Mouse (Mus musculus) adipocyte (in vitro differentiated cells): ENCODE results near the gene Spef1.

Source experiments
- DNase-seq: peaks from one replicate; pipeline ENCODE4 v3.0.0-alpha.2; 2016; ENCODE audit warnings: low spot score

The Spef1 gene

DNA sequence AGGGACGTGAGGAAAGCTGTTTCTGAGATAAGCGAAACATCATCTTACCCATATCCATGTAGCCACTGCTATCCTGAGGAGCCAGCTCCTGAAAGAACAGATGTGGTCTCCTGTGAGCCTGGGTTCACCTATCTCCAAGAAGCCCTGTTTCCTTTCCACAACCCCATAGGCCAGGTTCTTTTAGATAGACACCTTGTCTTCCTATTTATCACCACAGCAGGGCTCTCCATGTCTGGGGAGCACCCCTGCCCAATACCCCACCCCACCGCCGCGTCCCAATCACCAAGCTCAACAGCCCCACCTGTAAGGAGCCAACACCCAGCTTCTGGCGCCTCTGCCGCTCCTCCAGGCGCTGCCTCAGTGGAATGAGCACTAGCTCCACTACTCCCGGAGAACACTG lies 14.8 kb downstream of the Spef1 start:
- DNase-seq = no peak

DNA sequence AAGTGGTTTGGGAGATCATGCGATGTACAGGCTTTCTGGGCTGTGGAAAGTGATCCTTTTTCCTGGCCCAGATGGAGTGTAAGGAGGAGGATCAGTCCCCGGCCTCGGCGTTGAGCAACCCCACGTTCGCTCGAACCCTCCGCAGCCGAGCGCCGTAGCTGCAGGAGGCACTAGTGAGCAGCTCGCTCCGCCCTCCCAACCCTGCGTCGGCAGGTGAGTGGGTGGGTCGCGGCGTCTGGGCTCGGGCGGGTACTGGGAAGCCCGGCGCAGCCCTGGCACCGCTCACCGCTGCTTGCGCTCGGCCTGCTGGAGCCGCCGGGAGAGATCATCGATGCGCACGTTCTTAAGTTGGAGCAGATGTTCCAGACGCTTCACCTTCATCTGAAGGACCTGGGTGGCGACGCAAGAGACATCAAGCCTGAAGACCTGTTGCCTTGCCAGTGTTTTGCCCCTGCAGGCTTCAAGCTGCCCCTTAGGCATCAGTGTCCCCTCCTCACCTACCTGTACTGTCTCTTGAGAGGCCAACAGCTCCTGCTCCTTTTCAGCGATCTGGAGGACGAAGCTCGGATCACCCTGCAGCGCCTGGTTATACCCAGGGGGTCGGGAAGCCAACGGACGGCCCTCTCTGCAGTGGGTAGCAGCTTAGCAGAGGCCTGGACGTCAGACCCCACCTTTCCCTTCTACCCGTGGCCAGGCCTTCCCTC lies 15.5 kb downstream of the Spef1 start:
- no peak for DNase-seq

DNA sequence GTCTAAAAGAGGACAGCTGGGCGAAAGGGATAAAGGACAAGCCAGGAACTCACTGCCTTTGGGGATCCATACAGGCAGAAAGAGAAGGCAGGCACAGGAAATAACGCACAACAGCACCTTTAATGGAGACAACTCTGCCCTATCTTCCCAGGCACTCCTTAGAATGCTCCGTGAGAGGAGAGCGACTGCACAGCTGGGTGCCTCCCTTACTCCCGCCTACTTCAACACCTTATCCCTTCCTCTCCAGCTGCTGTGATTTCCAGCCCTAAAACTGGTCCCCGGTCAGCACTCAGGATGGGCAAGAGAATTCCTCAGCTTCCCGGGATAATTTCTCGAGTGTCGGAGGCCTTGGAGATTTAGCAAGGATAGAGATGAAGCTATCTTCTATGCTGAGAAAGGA lies 16.1 kb downstream of the Spef1 start:
- no peak for DNase-seq

DNA sequence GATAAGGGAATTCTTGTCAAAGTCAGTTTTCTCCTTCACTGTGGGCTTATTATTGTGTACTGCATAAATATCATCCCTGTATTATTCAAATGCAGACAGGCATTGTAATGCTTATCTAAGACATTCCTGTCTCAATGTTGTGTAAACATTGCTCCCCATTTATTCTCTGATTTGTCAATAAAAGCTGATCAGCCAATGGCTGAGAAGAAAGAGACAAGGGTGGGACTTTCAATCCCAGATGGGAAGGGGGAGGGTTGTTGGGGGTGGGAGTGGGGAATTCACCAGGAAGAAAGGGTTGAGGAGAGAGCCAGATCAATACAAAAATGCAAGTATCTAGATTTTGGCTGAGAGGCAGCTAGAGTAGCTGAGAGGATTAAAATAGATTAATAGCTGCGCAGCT lies 18.2 kb downstream of the Spef1 start:
- DNase-seq = no peak

DNA sequence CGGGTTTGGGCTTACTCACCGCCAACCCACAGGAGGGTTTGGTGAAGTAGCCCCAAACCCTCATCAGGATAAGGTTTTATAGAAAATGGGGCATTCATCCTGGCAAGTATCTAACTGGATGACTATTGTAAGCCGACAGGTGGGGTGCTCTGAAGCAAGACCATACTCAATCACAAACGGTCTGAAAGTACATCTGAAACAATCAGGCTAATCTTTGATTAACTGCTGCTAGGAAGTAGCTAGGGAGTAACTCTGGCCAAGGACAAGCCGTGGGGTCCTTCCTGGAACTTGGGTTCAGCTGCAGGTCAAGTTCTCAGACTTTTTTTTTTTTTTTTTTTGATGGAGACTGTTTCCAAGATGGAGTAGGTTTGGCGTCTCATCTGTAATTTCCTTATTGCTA lies 19.1 kb downstream of the Spef1 start:
- DNase-seq = no peak

DNA sequence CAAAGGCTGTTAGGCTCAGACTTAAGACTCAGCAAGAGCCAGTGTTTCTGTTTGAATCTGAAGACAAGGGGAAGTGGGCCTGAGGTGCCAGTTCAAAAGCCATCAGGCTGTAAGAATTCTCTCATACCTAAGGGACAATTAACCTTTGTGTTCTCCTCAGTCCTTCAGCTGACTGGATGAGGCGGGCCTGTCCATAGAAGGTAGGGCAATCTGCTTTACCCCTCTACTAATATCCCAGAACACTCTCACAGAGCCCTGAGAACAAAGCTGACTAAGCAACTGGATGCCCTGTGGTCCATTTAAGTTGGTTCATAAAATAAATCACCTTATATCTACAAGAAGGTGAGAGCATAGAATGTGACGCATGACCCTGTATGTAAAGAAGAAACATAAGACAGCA lies 20.9 kb downstream of the Spef1 start:
- no peak for DNase-seq

DNA sequence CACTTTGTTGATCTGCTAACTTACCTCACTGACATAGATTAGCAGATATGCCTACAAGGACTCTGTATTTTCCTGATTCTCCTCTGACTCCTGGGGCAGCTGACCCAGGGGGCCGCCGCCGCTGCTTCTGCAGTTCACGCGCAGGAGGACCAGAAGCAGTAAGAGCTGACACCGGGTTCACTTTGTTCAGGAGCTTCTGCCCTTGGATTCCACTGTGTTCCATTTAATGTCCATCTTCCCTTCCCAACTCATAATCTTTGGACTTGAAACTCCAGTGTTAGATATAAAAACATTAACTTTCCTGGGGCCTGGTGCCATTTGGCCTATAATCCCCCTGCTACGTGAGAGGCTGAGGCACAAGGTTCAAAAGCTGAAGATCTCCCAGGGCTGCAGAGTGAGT lies 23.2 kb downstream of the Spef1 start:
- DNase-seq = no peak

DNA sequence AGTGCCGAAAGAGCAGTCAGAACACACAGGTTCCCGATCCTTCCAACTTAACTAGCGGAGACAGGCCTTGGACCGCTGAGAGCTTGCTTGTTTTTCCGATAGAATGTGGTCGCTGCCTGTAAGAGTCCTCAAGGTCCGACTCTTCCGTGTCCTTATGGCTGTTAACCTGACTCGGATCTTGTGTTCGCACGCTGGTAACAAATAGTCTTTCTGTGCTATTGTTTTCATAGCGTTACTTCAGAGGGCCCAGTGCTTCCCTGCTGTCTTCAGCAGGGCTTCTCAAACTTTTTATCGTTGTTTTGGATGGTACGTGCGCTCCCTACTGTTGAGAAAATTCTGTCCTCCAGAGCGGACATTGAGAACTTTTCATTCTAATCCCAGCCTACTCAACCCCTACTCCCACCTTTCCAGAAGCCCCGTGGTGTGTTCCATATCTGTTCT lies 26.4 kb downstream of the Spef1 start:
- peak; percentile 77 for DNase-seq

DNA sequence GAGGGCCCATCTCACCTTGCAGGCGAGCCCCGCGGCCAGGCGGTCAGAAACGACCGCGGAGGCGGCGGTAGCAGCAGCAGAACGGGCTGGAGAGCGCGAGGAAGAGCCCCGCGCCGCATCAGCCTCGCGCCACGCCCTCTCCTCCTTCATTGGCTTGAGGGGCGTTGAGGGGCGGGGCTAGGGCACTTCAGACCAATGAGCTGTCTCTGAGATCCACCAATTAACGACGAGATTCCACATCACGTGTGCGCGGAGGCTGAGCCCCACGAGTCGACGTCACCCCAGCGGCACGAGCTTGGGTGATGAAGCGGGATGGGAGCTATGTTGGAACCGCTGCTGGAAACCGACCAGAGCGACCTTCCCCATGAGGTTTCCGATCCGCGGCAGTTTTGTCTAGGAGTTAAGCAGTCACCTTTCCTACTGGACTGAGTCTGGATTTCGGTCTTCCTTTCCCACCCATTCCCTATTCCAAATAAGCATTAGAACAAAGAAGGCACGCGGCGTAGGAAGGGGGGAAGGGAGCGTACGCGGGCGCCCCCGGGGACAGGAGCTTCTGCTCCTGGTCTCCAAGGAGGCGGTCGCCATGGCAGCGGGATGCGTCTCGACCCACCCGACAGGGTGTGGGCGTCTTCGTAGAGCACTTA lies 27.0 kb downstream of the Spef1 start, which contains the start of gene 1700037H04Rik:
Gene 1700037H04Rik (minus strand): TSS at position 144 of the 644 bp plus-strand sequence.
- peak; percentile 100 for DNase-seq

DNA sequence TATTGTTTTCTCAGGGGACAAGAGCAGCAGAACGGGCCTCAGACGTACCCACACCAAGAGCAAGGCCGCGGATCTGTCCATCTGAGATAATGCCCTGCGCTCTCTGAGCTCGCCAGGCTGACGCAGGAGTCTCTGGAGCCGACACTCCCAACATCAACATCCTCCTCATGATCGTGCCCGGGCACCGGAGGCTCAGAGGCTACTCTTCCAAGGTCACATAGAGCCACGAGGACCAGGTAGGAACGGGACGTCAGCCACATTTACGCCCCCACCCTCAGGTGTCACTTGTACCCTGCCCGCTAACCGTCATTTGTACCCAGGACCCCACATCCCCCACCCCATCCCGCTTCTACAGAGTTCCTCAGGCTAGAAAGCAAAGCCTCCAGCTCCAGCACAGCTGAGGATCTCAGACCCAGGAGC lies 27.6 kb downstream of the Spef1 start:
- DNase-seq = no peak

DNA sequence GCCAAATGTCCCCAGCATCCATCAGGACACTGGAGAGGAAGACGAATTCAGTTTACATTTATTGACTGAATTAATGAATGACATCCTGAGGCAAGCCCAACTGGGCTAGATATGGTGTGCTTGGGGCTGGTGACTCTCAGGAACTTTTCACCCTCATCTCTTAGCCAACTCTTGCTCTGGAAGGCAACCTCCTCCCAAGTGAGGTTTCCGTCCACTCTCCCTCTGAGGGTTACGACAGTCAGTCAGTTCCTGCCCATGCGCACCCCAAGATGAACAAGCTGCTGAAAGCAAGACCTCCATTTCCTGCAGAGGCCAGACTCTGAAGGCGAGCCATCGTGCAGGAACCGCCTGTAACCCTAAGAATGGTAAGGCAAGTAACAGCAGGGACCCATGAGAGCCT lies 30.1 kb downstream of the Spef1 start:
- peak; percentile 51 for DNase-seq

DNA sequence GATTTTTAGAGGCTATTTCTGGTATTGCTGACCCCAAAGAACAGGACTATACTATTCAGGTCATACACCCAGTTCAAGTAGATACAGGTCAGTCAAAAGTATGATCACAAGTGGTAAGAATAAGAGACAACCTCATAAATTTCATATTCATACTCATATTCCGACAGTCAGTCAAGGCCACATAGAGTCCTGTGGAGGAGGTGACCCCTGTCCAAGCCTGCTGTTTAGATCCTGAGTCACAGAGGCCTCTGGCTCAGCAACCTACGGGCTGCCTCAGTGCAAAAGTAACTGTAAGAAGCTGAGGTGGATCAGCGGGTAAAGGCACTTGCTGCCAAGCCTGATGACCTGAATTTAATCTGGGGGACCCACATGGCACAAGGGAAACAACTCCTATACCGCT lies 33.0 kb downstream of the Spef1 start:
- DNase-seq = no peak

DNA sequence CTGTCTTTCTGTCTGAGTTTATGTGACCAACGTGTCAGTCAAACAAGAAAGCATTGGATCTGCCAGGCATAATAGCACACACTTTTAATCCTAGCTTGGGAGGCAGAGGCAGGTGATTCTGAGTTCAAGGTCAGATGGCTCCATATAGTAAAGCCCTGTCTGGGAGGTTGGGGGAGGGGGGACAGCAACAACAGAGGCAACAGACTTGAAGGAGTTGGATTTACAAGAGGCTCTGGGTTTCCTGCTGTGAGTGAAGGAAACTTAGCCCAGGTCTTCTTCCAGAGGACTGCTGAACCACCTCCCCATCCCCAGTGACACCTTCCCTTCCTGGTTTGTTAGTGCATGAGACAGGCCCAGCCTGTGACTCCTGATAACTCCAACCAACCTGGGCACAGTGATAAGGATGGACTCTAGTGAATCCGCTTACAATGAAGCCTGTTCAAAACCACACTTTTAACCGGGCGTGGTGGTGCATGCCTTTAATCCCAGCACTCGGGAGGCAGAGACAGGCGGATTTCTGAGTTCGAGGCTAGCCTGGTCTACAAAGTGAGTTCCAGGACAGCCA lies 34.8 kb downstream of the Spef1 start:
- DNase-seq = no peak

DNA sequence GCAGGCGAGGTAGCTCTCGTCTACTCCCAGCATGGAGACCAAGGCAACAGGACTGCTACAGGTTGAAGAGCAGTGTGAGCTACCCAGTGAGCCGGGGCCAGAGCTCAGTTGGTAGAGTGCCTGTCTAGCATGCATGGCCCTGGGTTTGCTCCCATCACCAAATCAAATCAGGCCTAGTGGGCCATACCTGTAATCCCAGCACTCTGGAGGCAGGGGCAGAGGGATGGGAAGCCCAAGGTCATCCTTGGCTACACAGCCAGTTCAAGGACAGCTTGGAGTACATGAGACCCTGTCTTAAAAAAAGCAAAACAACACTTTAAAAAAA lies 37.9 kb downstream of the Spef1 start:
- no peak for DNase-seq

DNA sequence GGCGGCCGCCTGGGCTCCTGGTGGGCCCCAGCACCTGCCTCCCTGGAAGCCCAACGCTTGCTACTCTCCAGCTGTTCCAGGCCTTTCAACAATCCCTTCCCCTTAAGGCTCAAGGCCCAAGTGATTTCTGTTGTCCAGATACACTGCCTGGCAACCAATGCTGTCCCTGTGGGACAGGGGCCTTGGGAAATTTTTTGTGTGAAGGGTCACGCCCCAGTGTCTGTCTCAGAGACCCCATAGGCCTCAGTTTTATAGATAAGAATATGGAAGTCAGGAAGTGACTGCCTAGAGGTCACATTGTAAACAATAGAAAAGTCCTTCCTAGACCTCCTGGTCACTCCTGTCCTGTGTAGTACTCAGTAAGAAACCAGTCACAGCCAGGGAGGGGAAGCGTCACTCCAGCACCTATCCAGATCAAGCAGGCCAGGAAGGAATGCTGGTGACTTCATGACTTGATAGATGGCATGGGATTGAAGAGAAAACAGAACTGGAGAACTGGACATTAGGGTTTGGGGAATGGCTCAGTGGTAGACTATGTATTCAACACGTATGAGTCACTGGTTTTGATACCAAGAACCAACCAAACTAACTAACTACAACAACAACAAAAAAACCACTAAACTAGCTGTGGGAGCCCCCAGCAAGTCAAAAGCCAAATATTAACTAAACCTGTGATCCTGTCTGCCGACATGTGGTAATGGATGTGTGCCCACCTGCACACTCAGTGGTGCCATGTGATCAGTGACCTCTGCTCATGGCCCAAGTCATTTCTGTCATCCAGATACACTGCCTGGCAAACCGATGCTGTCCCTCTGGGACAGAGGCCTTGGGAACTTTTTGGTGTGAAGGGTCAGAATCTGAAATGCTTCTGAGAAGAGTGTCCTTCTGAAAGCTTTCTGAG lies 38.5 kb downstream of the Spef1 start:
- peak; percentile 86 for DNase-seq

DNA sequence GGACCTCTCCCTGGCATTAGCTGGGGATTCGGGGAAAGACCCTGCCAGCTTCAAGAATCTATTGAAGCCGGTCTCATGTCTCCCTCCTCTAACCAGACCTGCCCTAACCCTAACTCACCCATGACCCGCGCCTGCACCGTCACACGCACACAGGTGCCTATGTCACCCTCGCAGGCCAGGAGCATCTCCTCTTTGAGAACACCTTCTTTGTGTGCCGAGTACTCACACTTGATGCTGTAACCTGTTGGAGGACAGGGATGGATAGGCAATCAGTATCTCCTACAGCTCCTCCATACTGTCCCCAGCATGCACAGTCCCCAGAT lies 40.1 kb downstream of the Spef1 start:
- no peak for DNase-seq

DNA sequence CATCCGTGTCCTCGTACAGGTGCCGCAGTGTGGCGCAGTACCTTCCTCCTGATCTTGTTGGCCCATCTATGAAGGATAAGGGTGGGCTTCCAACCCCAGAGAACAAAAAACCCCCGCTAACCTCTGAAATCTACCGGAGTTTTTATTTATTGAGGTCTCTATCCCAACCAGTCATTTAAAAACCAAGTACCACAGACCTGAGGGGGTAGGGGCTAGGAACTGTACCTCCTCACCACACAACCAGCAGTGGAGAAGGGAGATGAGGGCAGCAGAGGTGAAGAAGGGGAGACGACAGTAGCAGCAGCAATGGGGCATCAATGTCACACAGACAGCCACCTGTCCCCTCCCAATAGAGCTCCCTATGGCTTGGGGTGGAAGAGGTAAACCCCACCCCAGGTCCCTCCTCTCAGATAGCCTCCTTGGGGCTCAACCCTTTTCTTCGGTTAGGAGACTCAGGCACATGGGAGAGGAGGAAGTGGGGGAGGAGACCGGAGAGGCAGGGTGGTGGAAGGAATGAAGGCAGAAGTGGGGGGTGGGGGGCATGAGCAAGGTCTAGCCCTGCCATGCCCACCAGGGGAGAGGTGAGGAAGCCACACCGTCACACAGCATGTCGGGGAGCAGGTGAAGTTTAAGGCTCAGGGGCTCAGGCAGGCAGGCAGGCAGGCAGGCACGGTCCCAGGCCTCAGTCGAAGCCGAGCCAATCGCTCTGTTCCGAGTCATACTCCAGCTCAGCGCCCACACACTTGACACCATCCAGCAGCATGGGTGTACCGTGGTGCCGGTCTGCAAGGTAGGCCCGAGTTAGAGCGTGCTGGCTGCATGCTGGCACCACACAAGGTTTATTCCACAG lies 40.7 kb downstream of the Spef1 start:
- no peak for DNase-seq

DNA sequence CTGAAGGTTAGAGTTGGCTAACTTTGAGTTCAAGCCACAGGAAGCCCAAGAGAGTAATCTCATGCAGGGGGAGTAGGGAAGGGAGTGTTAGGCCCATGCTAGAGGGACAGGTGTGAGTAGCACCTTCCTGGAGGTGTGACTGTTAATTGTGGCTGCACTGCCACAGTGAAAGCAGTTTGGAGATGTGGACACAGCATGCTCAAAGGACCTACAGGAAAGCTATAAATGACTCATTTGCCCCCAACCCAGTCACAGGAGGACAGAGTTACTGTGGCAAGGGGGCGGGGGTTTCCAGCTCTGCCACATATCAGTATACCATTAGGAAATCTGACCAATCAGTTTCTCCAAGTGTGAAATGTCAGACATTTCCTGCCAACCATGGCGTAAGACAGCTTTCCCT lies 41.5 kb downstream of the Spef1 start:
- DNase-seq = no peak

DNA sequence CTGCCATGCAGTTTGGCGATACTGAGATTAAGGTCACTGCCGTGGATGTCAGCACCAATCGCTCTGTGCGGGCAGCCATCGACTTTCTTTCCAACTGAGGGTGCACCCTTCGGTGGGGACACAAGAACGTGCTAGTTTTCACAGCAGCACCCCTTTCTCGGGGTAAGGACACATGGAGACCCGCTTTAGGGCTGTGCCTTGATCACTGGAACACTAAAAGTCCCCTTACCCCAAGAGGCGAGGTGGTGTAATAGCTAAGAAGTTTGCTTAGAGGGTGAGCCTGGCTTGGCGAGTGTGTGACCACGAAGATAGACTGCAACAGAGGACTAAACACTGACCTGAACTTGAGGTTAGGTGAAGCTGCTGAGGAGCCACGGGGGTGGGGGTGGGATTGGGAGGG lies 42.0 kb downstream of the Spef1 start:
- no peak for DNase-seq

DNA sequence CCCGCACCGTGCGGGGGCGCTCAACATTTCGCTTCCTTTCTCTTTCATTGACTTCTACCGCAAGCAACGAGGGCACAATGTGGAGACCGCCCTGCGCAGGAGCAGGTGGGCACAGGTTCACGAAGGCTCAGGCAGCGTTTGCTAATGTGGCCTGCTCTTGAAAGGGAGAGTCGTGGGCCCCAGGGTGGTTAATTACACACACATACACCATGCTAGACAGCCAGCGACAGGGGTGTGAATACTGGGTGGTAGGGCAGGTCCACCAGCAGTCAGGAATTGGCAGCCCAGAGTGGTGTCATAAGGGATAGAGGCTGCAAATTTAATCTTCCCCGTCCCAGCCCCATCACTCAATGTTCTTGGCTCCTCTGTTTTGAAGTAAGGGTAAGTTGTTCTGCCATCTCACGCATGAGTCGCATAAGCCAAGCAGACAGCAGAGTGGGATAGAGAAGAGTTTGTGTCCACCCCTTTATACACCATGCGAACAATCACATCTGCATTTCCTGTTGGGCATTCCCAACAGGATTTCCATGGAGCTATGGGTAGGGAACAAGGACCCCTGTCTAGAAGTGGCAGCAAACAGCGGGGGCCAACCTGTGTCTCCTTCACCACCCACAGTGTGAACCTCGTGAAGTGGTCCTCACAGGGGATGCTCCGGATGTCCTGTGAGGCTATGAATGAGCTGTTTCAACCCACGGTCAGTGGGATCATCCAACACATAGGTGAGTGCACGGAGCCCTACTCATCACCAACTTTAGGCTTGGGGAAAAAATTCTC lies 43.9 kb downstream of the Spef1 start:
- DNase-seq = no peak

DNA sequence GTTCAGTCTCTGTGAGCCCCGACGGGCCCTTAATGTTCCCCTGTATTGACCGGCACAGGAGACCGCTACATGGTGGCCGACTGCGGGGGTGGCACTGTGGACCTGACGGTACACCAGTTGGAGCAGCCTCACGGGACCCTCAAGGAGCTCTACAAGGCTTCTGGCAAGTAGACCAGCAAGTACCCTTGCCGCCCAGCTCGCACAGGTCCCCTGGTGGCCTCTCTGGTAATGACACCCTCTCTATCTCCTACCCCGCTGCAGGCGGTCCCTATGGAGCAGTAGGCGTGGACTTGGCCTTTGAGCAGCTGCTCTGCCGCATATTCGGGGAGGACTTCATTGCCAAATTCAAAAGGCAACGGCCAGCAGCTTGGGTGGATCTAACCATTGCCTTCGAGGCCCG lies 44.5 kb downstream of the Spef1 start:
- DNase-seq = peak; percentile 39
